Mouse (Mus musculus): ENCODE measurements at regions not wholly inside any gene's neighbourhood (a gene's known extent, or its start where the extent isn't known, plus 50 kb on each side); places are given as distances from the start of the nearest gene placed in this dataset.
A peak's percentile ranks its signal among the peaks of the same experiment; 100 is the strongest.

DNA sequence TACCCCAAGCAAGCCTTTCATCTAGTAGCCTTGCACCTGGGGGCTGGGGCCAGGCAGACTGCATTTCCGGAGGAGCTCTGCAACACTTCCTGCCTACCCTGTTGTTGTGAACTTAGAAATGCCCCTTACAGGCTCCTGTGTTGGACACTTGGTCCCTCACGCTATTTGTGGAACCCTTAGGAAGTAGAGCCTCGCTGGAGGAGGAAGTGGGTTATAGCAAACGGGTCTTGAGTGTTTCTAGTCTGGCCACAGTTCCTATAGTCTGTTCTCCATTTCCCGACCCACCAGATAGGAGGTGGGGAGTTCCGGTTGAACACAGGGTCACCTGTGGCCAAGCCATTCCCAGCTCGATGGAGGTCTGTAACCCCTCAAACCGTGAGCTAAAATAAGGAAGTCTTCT lies 272.7 kb downstream of the Diras2 start:
- 71% methylated on average over 8 of the region's 8 CpGs for WGBS
- no peak for ATAC-seq (replicated peaks; ENCODE audit: low FRiP score, low read depth)
- no peak for DNase-seq (ENCODE audit: low spot score)
- no peak overlapping the region for H3K27ac ChIP-seq
- no peaks in the 10 kb centered on the region for H3K9me3 ChIP-seq (replicated peaks; ENCODE audit: low read length)
- H3K27me3 ChIP-seq (ENCODE audit: insufficient read depth, low read length) = no peaks in the 10 kb centered on the region
- H3K9ac ChIP-seq (ENCODE audit: low read depth, low read length) = no peak overlapping the region
- H3K4me1 ChIP-seq (replicated peaks; ENCODE audit: insufficient read depth, low read length) = no peaks in the 10 kb centered on the region
- H3K4me2 ChIP-seq (ENCODE audit: low read length) = no peak overlapping the region
- TF ChIP-seq CTCF (IDR thresholded peaks at IDR 0.05; ENCODE audit: low read depth) = no peak
- H3K4me3 ChIP-seq (replicated peaks; ENCODE audit: low read depth, low read length) = no peak overlapping the region
- no peaks in the 10 kb centered on the region for H3K36me3 ChIP-seq (ENCODE audit: insufficient read depth, low read length)

DNA sequence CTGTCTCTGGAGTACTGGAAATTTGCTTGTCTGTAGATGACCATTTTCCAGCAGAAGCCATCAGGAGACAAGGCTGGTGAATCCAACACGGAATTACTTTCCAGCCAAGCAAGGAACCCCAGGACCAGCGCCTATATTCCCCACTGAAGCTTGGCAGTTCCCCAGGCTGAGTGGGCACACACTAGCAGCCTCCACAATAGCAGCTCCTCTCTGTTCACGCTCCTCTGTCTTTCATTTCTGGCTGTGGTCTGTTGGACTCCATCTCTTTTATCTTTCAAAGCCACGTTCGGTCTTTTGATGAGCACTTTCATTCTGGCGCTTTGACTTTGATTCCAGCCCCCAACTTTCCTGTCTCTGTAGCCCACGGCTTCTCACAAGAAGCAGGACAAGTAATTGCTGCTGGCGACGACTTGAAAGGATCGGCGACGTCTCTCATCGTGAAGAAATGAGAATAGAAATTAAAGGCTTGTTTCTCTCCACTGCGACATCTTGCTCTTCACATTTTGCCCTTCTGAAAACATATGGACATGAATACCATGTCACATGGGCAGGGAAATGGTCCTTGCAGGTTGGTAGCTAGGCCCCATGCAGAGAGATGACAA lies 268.0 kb downstream of the Diras2 start:
- no peak overlapping the region for H3K4me3 ChIP-seq (replicated peaks; ENCODE audit: low read depth, low read length)
- 90% methylated on average over 14 of the region's 14 CpGs for WGBS
- ATAC-seq (replicated peaks; ENCODE audit: low FRiP score, low read depth) = no peak

DNA sequence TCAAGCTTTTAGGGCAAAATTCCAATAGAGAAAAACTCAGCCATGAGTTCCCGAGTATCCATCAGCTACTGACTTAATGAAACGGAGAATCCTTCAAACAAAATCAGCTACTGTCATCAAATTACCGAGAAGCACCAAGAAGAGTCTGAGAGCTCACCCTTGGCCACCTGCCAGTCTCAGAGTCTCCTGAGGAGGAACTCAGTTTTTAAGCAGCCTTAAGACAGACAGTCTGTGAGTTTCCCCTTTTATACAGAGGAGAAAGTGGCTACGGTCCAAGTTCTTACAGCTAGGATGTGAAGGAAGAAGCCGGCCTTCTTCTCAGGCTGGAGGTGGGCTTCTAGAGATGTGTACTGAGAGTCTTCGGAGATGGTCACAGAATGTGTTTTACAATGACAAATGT lies 262.8 kb downstream of the Diras2 start:
- Histone ChIP-seq H3K9me3 (replicated peaks; ENCODE audit: low read length) (no peaks in the 10 kb centered on the region), H3K27me3 (ENCODE audit: insufficient read depth, low read length) (no peaks in the 10 kb centered on the region), H3K4me2 (ENCODE audit: low read length) (no peak overlapping the region), H3K27ac (no peak overlapping the region), H3K36me3 (ENCODE audit: insufficient read depth, low read length) (no peaks in the 10 kb centered on the region), H3K4me1 (replicated peaks; ENCODE audit: insufficient read depth, low read length) (no peaks in the 10 kb centered on the region), H3K4me3 (replicated peaks; ENCODE audit: low read depth, low read length) (no peak overlapping the region), H3K9ac (ENCODE audit: low read depth, low read length) (no peak overlapping the region)
- WGBS = 25% methylated on average over 6 of the region's 6 CpGs
- TF ChIP-seq CTCF (IDR thresholded peaks at IDR 0.05; ENCODE audit: low read depth) = no peak
- DNase-seq (ENCODE audit: low spot score) (peak; percentile 38), ATAC-seq (replicated peaks; ENCODE audit: low FRiP score, low read depth) (no peak)

More for the DNA sequence above, 268.0 kb downstream of the Diras2 start:
- no peak for DNase-seq (ENCODE audit: low spot score)
- Histone ChIP-seq H3K4me2 (ENCODE audit: low read length) (no peak overlapping the region), H3K27me3 (ENCODE audit: insufficient read depth, low read length) (no peaks in the 10 kb centered on the region), H3K9ac (ENCODE audit: low read depth, low read length) (no peak overlapping the region), H3K36me3 (ENCODE audit: insufficient read depth, low read length) (no peaks in the 10 kb centered on the region), H3K4me1 (replicated peaks; ENCODE audit: insufficient read depth, low read length) (no peaks in the 10 kb centered on the region), H3K27ac (no peak overlapping the region), H3K9me3 (replicated peaks; ENCODE audit: low read length) (no peaks in the 10 kb centered on the region)
- TF ChIP-seq CTCF (IDR thresholded peaks at IDR 0.05; ENCODE audit: low read depth) = no peak

DNA sequence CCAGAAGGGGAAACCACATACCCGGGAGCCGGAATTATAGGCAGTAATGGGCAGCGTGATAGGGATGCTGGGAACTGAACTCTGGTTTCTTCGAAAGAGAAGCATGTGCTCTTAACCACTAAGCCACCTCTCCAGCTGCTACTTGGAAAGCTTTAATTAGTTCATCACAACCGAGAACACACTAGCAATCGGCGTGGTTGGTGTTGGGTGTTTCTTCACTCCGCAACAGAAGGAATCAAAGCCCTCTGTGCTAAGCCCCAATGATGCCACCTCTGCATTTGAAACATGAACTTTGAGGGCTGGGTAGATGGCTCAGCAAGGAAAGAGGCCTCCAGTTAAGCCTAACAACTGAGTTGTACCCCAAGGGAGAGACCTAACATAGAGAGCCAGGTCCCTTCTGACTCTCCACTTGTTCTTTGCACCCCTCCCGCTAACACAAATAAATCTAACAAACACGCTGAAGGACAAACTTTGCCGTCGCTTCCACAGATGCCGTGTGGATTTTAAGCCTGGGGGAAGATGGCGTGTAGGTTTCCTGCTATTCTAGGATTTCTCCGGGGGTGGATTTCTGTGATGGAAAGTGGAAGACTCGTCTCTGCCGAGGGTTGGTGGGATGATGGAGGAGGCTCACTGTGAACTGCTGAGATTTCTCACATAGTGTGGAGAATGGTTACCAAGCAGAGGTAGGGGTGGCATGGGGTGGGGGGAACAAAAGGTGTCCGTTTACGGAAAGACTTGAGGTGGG lies 257.4 kb downstream of the Diras2 start:
- no peaks in the 10 kb centered on the region for H3K4me1 ChIP-seq (replicated peaks; ENCODE audit: insufficient read depth, low read length)
- no peak for DNase-seq (ENCODE audit: low spot score)
- H3K27ac ChIP-seq = no peak overlapping the region
- H3K36me3 ChIP-seq (ENCODE audit: insufficient read depth, low read length) = no peaks in the 10 kb centered on the region
- no peaks in the 10 kb centered on the region for H3K27me3 ChIP-seq (ENCODE audit: insufficient read depth, low read length)
- no peak overlapping the region for H3K4me3 ChIP-seq (replicated peaks; ENCODE audit: low read depth, low read length)
- H3K4me2 ChIP-seq (ENCODE audit: low read length) = no peak overlapping the region
- no peak for ATAC-seq (replicated peaks; ENCODE audit: low FRiP score, low read depth)
- no peaks in the 10 kb centered on the region for H3K9me3 ChIP-seq (replicated peaks; ENCODE audit: low read length)
- WGBS = 74% methylated on average over 19 of the region's 19 CpGs
- TF ChIP-seq CTCF (IDR thresholded peaks at IDR 0.05; ENCODE audit: low read depth) = no peak
- no peak overlapping the region for H3K9ac ChIP-seq (ENCODE audit: low read depth, low read length)

DNA sequence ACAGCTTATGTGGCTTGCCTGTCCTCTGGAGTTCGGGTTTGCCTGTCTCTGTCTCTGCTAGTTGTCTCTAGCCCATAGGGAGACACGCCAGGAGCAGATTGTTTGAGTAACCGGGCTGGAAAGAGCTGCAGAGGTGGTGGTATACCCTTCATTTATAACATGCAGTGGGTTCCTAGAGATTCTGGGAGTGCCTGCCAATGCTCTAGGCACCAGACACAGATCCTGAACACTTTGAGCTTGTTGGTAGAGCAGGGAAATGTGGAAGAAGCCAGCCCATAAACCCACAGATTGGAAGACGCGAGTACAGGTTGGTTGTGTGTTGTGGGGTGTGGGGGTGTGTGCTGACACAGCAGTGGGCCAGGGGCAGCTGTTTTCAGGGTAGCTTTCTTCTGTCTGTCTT lies 255.9 kb downstream of the Diras2 start:
- H3K4me1 ChIP-seq (replicated peaks; ENCODE audit: insufficient read depth, low read length) = no peaks in the 10 kb centered on the region
- no peak for TF ChIP-seq CTCF (IDR thresholded peaks at IDR 0.05; ENCODE audit: low read depth)

DNA sequence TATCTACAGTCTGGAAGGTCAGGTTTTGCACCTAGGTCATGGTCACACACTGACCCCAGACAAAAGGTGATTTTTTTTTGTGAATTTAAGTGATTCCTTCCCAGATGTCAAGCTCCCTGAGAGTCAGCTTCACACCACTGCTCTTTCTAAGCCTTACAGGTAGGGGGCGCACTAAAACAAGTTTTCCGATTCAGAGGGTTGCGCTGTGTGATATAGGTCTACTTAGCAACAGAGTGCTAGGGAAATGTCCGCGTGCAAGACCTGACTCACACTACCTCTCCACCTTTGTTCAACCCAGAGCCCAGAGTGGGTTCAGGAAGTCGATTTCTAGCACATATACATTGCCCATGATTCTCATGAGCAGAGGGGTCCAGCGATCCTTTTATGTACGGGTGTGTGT lies 255.4 kb downstream of the Diras2 start:
- H3K27ac ChIP-seq = no peak overlapping the region
- H3K4me1 ChIP-seq (replicated peaks; ENCODE audit: insufficient read depth, low read length) = no peaks in the 10 kb centered on the region
- DNase-seq (ENCODE audit: low spot score) (peak; percentile 75), ATAC-seq (replicated peaks; ENCODE audit: low FRiP score, low read depth) (no peak)
- H3K9me3 ChIP-seq (replicated peaks; ENCODE audit: low read length) = no peaks in the 10 kb centered on the region
- H3K27me3 ChIP-seq (ENCODE audit: insufficient read depth, low read length) = no peaks in the 10 kb centered on the region
- no peak overlapping the region for H3K4me2 ChIP-seq (ENCODE audit: low read length)
- no peak overlapping the region for H3K4me3 ChIP-seq (replicated peaks; ENCODE audit: low read depth, low read length)
- H3K36me3 ChIP-seq (ENCODE audit: insufficient read depth, low read length) = no peaks in the 10 kb centered on the region
- peak; percentile 81 for TF ChIP-seq CTCF (IDR thresholded peaks at IDR 0.05; ENCODE audit: low read depth)
- no peak overlapping the region for H3K9ac ChIP-seq (ENCODE audit: low read depth, low read length)
- WGBS = 15% methylated on average over 8 of the region's 8 CpGs

More for the DNA sequence above, 255.9 kb downstream of the Diras2 start:
- 65% methylated on average over 5 of the region's 5 CpGs for WGBS
- Histone ChIP-seq H3K4me3 (replicated peaks; ENCODE audit: low read depth, low read length) (no peak overlapping the region), H3K27ac (no peak overlapping the region), H3K27me3 (ENCODE audit: insufficient read depth, low read length) (no peaks in the 10 kb centered on the region), H3K4me2 (ENCODE audit: low read length) (no peak overlapping the region), H3K9ac (ENCODE audit: low read depth, low read length) (no peak overlapping the region), H3K36me3 (ENCODE audit: insufficient read depth, low read length) (no peaks in the 10 kb centered on the region), H3K9me3 (replicated peaks; ENCODE audit: low read length) (no peaks in the 10 kb centered on the region)
- ATAC-seq (replicated peaks; ENCODE audit: low FRiP score, low read depth) = no peak
- DNase-seq (ENCODE audit: low spot score) = no peak
